Mouse (Mus musculus): ENCODE data around the gene Klk11.

GRCm38 (mm10) chr7:43816746-43817145, 42.3 kb downstream of the Klk11 start:
- TF ChIP-seq CTCF (IDR thresholded peaks at IDR 0.05 in 2 of 3, conservative IDR thresholded peaks at IDR 0.05 in 1 of 3; ENCODE audit: control insufficient read depth in 1 of 3, insufficient read depth in 1 of 3, low read depth in 2 of 3, low read length in 3 of 3, poor library complexity in 1 of 3, severe bottlenecking in 1 of 3) (no peak), MEF2A (IDR thresholded peaks at IDR 0.05; ENCODE audit: extremely low read depth, insufficient replicate concordance, low read depth, low read length, poor library complexity, severe bottlenecking) (no peak), ELF1 (IDR thresholded peaks at IDR 0.05; ENCODE audit: low read depth, low read length) (no peak), POLR2A (IDR thresholded peaks at IDR 0.05; ENCODE audit: control insufficient read depth in 1 of 2, insufficient read depth in 1 of 2, low read depth in 1 of 2, low read length in 2 of 2, poor library complexity in 1 of 2) (no peak), ZC3H11A (IDR thresholded peaks at IDR 0.05; ENCODE audit: low read depth, low read length) (no peak), TAL1 (IDR thresholded peaks at IDR 0.05; ENCODE audit: low read length) (no peak), CHD2 (IDR thresholded peaks at IDR 0.05; ENCODE audit: low read length) (no peak), RAD21 (IDR thresholded peaks at IDR 0.05; ENCODE audit: low read depth, low read length) (no peak), NELFE (IDR thresholded peaks at IDR 0.05; ENCODE audit: low read depth, low read length) (no peak)
